Mouse (Mus musculus) liver, adult (tissue): Measurements from ENCODE around the gene Crybb1.

Experiments
- GATA4 ChIP-seq: IDR thresholded peaks from 2 replicates; pipeline ENCODE4 v1.6.1; 2014; ENCODE audit warnings: mild to moderate bottlenecking, low read length; ENCODE audit not compliant: insufficient replicate concordance

Gene Crybb1

DNA sequence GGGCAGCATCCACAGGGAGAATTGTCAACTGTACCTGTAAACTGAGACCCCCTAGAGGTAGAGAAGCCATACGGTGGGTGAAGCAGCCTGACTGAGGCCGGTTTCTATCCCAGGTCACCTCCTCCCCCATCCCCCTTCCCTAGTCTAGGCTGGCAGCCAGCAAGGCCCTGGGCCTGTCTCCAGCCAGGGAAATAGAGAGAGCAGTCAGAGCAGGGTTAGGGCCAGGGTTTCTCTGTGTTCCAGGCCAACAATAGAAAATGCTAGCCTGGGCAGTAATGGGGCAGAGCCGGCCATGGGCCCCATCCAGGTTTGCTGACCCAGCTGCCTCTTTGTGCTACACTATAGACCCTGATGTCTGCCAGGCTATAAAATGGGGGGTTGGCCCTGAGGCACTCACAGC lies at the start of gene Crybb1:
Gene Crybb1, plus strand, starts transcription at position 390 of the 400 bp plus-strand sequence.
- TF ChIP-seq GATA4 = no peak

DNA sequence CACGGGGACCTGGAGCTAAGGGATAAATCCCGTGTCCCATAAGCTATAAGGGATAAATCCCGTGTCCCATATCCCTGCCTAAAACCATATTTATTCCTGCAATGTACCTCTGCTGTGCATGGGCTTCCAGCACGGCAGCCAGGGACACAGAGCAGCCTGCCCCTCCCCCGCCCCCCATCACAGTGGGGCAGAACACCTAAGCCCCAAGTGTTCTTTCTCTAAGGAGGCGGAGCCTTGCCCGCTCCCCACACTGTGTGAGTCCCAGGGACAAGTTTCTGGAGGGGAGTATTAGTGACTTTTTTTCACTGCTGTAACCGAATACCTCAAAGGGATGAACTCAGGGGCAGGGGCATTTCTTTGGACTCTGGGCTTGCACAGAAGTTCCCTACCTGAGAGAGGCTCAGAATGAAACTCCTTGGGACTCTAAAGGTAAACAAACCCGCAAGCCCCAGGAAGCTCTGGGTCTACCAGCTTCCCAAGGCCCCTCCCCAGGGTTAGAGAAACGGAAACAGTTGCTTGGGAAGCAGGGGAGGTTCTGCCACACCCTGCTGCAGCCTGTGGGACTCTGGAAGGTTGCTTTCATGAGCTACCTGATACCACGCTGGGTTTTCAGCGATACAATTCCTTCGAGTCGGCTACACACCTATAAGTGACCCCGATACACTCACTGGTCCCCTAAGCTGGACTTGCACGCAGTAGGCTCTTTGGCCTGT lies 48.9 kb upstream of the Crybb1 start:
- no peak for TF ChIP-seq GATA4

DNA sequence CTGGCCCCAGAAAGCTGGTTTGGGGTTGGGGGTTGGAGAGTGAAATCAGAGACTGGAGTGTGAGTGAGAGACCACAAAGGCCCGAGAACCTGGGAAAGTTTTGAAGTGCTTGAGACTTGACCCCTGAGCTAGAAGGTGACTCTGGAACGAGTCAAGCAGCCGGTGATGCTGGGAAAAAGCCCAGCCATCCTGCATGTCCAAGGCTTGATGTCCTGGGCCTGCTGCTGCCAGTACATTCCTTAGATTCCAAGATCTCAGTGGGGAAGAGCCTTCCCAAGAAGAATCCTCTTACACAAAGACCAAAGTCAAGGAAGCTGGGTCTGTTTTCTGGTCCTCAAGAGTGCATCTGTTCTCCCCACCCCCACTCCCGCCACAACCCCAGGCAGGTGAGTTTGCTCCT lies 47.3 kb upstream of the Crybb1 start:
- TF ChIP-seq GATA4 = no peak

DNA sequence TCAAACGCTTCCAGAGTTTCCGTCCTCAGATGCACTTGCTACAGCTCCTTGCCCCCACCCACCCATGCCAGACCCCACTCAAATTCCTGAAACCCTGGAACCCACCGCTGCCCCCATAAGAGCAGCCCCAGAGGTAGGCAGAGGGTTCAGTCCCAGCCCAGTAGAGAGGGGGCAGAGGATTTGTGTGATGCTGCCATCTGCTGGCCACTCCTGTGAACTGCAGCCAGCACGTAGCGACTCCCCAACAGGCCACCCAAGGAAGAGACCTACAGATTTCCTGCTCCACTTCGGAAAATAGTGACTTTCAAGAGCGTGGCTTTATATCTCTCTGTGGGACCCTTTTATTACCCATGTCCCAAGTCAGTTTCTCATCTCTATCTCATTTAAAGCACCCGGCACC lies 45.5 kb upstream of the Crybb1 start:
- no peak for TF ChIP-seq GATA4

DNA sequence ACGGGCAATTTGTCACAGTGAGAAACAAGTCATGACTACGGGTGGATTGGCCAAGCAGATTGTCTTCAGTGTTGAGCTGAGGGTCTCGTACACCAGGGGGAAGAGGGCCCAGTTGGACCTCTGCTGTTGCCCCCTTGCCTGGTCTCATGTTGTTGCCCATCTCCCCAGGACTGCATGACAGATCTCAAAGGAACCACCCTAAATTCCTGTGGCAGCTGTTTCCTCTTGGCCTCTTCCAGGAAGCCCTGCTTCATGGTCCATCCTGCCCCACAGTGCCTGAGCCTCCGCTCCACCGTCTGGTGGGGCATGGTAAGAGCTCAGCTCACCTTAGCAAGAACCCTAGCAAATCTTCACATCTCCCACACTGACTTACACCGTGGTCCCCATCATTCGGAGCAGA lies 43.7 kb upstream of the Crybb1 start:
- no peak for TF ChIP-seq GATA4

DNA sequence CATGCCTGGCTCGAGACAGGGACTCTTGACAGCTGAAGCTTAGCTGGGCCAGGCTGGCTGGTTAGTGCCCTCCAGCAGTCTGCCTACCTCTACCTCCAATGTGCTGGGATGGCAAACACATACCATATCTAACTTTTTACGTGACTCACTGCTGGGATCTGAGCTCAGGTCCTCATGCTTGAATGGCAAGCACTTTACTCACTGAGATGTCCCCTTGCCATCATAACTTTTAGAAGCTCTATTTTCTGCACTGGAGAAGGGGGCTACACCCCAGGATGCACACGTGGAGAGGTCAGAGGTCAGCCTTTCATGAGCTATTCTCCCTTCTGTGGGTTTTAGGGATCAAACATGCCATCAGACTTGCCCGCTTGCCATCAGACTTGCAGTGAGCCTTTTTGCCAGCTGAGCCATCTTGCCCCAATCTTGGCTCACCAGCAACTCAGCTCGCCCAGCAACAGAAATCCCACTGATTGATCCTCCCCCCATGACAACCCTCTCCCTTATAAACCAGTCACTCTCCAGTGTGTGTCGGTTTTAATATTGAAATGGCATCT lies 42.8 kb upstream of the Crybb1 start:
- TF ChIP-seq GATA4 = no peak

DNA sequence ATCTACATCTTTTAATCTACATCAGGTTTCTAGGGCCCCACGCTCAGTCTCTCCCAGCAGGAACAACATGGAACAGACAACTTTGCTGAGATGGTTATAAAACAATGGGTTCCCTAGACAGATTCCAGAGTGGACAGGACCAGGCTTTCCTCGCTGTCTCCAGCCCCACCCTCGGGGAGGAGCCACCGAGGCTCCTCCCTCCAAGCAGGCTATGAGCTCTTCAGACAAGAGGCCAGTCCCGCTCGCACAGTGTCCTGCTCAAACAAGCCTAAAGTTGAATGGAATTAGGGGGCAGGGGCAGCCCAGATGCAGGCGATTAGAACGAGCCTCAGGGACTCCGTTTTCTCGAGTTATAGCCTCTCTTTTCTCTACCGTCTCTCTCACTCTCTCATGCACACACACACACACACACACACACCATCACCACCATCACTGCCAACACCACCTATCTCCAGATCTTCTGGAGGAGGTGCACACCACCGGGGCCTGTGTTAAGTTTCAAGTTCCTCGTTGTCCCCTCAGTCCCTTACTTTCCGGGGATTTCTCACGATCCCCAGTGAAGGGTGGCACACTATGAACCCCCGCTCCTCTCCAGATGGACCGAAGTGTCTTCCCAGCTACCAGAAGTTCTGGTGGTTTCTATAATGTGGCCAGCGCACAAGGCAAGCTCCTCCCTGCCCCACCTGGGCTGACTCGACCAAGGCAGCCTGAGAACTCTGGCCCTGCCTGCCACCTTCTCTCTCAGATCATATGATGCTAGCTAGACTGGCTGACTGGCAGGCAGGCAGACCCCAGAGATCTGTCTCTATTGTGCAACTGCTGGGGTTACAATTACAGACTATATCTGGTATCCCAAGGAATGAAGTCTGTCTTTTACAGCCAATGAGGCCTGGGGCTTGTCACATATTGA lies 42.0 kb upstream of the Crybb1 start:
- TF ChIP-seq GATA4 = no peak

DNA sequence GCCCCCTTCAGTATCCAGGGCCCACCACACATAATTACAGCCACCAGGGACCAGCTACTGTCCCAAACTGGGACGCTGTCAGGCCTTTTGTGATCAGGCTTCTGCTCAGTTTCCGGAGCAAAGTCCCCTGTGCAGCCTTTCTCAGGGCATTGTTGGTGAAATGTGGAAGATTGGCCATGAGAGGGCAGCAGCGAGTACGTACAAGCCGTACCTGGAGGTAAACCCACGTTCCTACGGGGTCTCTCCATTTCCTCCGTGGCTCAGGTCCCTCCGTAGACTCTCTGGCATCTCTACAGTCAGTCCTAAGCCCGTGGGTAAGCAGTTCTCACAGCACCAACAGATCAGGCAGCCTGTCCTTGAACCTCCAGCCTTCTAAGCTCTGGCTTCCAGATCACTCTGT lies 41.2 kb upstream of the Crybb1 start:
- TF ChIP-seq GATA4 = no peak

DNA sequence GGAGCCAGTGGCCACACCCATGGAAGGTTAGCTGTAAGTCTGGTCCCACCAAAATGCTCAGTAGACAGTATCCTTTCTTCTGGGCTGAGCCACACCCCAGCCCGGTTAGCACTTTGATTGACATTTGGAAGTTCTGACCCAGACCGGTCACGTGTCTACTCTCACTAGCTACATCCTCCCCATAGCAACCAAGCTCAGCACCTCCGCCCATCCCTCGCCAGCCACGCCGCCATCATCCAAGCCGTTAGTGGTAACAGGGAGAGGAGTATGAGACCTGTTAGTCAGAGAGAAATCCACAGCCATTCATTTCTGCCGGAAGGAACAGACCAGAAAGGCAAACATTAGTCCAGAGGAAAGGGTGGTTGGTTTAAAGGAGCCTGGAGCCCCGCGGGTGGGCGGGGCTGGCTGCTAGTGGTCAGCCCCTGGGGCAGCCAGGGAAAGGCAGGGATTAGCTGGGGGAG lies 40.3 kb upstream of the Crybb1 start:
- no peak for TF ChIP-seq GATA4

DNA sequence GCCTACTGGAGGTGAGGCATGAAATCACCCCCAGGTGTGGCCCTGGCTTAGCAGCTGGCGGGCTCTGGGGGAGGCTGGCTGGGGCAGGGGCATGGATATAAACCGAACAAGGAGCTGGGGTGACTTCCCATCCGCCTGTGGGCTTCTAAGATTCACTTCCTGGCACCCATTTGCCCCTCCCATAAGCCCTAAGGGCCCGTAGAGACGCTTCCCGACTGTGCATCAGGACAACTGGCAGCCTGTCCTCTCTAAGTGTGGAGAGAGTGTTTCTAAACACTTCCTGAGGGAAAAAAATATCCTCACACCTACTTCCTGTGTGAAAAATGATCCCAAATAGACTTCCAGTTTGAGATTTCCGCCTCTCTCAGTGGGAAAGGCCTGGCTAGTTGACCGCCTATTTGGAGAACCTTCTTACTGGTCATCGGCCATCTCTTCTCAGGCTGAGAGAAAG lies 39.8 kb upstream of the Crybb1 start:
- TF ChIP-seq GATA4 = no peak

DNA sequence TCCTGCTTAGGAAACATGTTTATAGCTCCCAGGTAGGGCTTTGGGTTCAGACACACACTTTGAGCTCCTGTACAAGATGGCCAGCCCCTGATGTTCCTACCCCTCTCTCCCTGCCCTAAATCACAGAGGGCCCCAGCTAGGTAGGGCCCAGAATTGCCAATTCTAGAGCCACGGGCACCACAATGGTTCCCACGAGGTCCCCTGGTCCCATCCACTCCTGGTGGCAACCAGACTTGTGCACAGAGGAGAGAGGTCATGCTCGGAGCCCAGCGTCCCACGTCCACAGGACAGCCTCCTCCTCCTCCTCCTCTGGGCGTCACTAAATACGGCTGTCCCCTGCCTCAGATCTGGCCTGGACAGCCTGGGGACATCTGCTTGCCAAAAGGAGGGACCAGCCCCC lies 39.3 kb upstream of the Crybb1 start:
- no peak for TF ChIP-seq GATA4

DNA sequence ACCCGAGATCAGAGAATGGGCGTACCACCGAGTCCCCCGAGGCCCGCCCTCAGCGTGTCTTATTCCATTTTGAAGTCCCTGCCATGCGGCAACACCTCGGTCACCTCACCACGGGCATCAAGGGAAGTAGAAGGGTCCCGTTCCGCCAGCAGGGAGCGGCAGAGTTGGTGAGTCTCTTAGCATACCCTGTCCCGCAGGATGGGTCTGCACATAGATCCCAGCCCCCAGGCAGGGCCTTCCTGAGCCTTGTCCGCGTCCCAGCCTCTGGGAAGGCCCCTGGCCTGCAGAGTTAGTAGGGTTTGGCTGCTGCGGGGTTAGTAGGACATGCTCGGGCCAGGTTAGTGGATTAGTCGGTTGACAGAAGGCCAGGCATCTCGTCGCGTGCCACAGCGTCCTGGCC lies 38.6 kb upstream of the Crybb1 start:
- no peak for TF ChIP-seq GATA4

DNA sequence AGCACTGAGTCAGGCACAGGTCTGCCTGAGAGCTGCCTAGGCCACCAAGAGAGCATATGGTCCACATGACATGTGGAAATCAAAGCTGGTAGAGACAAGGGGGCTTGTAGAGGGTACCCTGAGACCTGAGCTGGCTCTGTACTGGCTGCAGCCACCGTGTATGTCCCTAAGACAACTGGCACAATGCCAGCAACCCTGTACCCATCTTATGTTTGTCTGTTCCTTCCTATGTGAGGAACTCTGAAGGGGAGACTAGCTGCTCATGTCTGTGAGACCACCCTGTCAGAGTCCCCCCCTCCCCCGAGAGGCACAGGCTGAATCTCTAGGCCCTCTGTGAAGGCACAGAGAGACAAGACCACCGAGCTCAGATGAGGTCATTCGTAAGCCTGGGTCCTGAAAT lies 36.9 kb upstream of the Crybb1 start:
- TF ChIP-seq GATA4 = no peak

DNA sequence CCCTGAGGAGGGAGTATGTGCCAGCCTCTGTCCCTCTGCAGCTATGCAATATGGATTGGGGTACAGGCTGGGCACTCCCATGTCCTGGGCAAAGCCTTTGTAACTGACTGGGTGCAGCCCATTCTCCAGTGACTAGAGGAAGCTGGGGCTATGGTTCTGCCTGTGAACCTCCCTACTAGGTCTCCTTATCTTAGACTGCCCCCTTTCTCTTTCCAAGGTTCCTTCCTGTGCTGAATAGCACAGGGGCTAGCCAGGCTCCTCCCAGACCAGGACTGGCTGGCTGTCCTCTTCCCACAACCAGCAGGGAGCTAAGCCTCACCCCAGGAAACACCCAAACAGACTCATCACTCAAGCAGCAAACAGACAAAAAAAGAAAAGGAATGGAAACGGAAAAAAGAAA lies 36.2 kb upstream of the Crybb1 start:
- TF ChIP-seq GATA4 = peak; percentile 65; the same call in 1 of the 2 replicates

DNA sequence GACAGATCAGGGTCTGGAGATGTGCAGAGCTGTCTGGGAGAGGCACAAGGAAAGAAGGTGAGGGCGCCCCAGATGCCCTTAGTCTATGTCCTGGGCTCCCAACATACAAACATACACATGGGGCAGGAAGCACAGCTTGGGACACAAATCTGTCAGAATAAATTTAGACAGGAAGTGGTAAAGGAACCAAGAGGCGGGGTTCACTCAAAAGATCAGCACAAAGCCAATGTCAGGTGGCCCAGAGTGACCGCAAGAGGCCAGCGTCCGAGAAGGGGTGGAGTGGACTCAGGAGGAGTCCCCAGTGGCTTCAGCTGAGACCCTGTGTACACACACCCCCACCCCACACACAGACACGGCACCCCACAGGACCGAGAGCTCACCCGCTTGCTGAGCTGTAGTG lies 35.4 kb upstream of the Crybb1 start:
- no peak for TF ChIP-seq GATA4

DNA sequence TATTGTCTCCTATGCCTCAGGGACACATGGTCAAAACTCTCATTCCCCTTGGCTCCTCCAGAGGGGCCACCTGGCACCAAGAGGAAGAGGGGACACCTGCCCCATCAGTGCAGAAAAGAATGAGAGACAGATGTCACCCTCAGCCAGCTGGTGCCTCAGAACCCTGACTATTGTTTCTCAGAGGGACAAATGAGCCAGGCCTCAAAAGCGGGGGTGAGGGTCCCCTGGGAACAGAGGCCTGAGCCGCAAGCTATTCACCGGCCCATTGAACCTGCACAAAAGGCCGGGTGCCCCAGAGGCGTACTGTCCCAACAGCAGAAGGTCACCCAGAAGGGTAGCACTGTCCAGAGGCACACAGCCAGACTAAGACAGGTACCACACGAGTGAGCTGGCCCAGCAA lies 30.0 kb upstream of the Crybb1 start:
- TF ChIP-seq GATA4 = no peak
